Mouse (Mus musculus) neural tube, embryonic 12.5 days (tissue): Measurements from ENCODE around the gene Pard3. TPM values are rescaled to one million over a fixed set of nuclear protein-coding genes. Genes with fewer than 3 reads are reported as not detected.

Source experiments
- ATAC-seq: fragments of 200-750 bp; cut with Nextera tagmentation; 2 replicates; pipeline ENCODE4 v1.8.0; 2017; ENCODE audit warnings: low read depth, mild to moderate bottlenecking, moderate TSS enrichment, moderate library complexity; ENCODE audit not compliant: low FRiP score
- H3K27ac ChIP-seq: fragments of 300-500 bp; sonication (generic); 2 replicates; pipeline ENCODE4 v1.5.1; 2016
- H3K27me3 ChIP-seq: fragments of 300-500 bp; sonication (generic); replicated peaks from 2 replicates; pipeline ENCODE4 v1.6.1; 2016; ENCODE audit warnings: mild to moderate bottlenecking
- H3K36me3 ChIP-seq: fragments of 300-500 bp; sonication (generic); 2 replicates; pipeline ENCODE4 v1.6.1; 2016; ENCODE audit warnings: mild to moderate bottlenecking
- H3K4me1 ChIP-seq: fragments of 300-500 bp; sonication (generic); 2 replicates; pipeline ENCODE4 v1.6.1; 2016
- H3K4me2 ChIP-seq: fragments of 300-500 bp; sonication (generic); replicated peaks from 2 replicates; pipeline ENCODE4 v1.6.1; 2016; ENCODE audit warnings: mild to moderate bottlenecking
- H3K4me3 ChIP-seq: fragments of 300-500 bp; sonication (generic); 2 replicates; pipeline ENCODE4 v1.5.1; 2016
- H3K9ac ChIP-seq: fragments of 300-500 bp; sonication (generic); 2 replicates; pipeline ENCODE4 v1.6.1; 2016; ENCODE audit warnings: mild to moderate bottlenecking
- H3K9me3 ChIP-seq: fragments of 300-500 bp; sonication (generic); 2 replicates; pipeline ENCODE4 v1.6.1; 2016; ENCODE audit warnings: mild to moderate bottlenecking
- WGBS: fragments of 180-500 bp; shearing (Covaris S2); methylation state at CpG from one replicate; pipeline ENCODE4 v1.1.7; 2016; 5-methylcytosine and 5-hydroxymethylcytosine counted together
- polyA plus RNA-seq: library from polyadenylated mRNA; unstranded; fragments of >200 nt; fragmentation: Nextera tagmentation; extraction: Ambion mirVana; gene quantifications from 2 replicates; pipeline ENCODE4 v1.2.1, GENCODE M21; 2016

Pard3 gene
- polyA plus RNA-seq = 35.7 and 41.1 TPM in 2 replicates

DNA sequence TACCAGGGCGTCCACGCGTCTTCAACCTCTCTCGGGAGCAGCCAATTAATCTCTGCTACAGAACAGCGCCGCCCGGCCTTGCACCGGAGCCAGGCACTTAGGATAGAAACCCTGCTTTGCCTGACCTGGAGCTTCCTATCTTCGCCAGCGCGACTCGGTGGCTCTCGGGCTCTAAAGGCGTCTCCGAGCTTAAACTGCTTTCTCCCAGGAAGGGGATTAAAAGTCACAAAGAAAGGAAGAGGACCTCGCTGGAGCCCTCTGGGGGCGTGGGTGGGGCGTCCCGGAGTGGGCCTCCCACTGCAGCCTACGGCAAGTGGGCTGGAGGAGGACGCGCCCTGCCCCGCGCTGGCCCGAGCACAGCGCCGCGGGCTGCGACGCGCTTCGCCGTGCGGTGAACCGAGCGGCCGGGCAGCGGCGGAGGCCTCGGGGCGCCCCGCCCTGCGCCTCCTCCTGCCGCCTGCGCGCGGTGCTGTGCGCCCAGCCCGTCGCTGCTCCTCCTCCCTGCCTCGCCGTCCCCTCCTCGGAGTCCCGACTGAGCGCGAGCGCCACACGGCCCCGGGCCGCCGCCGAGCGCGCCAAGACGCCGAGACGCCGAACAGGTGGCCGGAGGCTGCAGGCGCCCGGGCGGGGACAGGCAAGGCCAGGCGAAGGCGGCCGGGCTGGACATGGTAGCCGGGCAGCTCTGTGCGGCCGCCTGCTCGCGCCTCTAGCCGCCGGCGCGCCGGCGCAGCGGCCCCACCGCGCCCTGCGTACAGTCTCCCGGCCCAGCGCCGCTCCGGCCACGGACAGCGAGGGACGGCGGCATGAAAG lies at the start of gene Pard3:
Gene Pard3 (plus strand): TSS at position 343 of the 810 bp plus-strand sequence.
- H3K9ac ChIP-seq = peak within 1 kb of the TSS; percentile 95
- no peaks in the 10 kb centered on the region for H3K9me3 ChIP-seq
- H3K36me3 ChIP-seq = no peaks in the 10 kb centered on the region
- H3K4me2 ChIP-seq = peak within 1 kb of the TSS; percentile 73
- H3K4me3 ChIP-seq = peak within 1 kb of the TSS; percentile 94
- peaks cover 28% of the 10 kb centered on the region for H3K4me1 ChIP-seq
- peak within 1 kb of the TSS; percentile 92 for H3K27ac ChIP-seq
- under 1% methylated on average over 97 of the region's 98 CpGs for WGBS
- H3K27me3 ChIP-seq = no peaks in the 10 kb centered on the region
- ATAC-seq = peak; percentile 90

DNA sequence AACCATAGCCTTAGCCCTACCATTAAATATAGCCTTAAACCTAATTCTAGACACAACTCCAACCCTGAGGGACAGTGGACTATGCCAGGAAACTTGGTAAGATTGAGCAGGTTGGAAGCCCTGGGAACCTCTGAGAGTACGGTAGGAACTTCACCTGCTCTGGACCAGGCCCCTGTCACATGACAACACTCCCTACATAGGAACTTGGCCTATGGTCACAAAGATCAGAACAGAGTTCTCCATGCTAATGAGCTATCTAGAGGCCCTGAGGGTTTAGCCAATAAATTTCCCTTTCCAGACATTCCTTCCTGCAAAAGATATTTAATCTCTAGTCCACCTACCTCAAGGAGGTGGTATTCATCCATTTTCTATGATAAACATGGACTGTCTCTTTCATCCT lies 41.9 kb upstream of the Pard3 start:
- no peak overlapping the region for H3K9ac ChIP-seq
- H3K27ac ChIP-seq = no peak overlapping the region
- H3K36me3 ChIP-seq = no peaks in the 10 kb centered on the region
- H3K27me3 ChIP-seq = no peaks in the 10 kb centered on the region
- no peak overlapping the region for H3K4me3 ChIP-seq
- H3K4me2 ChIP-seq = no peak overlapping the region
- H3K9me3 ChIP-seq = peaks cover 6% of the 10 kb centered on the region; the same call in 1 of the 2 replicates
- WGBS = 94% methylated on average over 1 of the region's 1 CpGs
- no peak for ATAC-seq
- H3K4me1 ChIP-seq = no peaks in the 10 kb centered on the region

DNA sequence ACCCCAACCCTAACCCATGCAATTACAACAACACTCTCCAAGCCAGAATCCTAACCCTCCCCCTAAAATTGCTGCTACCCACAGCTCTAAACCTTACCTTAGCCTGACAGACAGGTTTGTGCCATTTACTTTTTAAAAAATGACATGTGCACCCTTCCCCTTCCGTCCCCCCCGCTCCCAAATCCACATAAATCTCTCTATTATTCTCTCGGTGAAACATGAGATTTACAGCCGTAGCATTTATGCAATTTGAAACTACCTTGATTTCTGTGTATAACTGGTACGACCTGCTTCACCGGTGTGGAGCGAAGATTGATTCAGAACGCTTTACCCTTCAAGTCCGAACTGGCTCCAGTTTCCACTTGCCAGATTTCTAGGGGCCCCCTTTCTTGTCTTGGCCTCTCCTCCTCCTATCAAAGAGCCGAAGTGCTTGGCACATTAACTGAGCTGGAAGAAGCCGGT lies 38.4 kb upstream of the Pard3 start:
- Histone ChIP-seq H3K9me3 (no peaks in the 10 kb centered on the region), H3K27me3 (no peaks in the 10 kb centered on the region), H3K9ac (no peak overlapping the region), H3K4me1 (no peaks in the 10 kb centered on the region), H3K4me2 (no peak overlapping the region), H3K27ac (no peak overlapping the region), H3K36me3 (no peaks in the 10 kb centered on the region), H3K4me3 (no peak overlapping the region)
- WGBS = 72% methylated on average over 11 of the region's 11 CpGs
- no peak for ATAC-seq

DNA sequence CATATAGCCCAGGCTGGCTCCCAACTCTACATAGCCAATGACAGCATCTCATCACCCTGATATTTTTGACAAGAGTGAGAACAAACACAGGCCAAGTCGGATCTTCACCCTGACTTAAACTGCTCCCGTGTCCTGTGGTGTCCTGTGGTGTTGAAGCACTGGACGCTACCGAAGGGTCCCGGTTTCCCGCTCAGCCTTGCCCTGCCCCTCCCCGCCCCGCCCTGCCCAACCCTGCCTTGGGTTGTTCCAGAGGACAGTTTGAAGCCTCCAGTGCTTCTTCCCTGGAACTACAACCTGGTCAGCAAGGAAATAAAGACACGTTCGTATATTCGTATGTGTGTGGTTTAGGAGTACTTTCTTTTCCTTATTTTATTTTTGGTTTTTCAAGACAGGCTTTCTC lies 37.9 kb upstream of the Pard3 start:
- H3K36me3 ChIP-seq = no peaks in the 10 kb centered on the region
- no peaks in the 10 kb centered on the region for H3K27me3 ChIP-seq
- ATAC-seq = no peak
- no peaks in the 10 kb centered on the region for H3K4me1 ChIP-seq
- no peak overlapping the region for H3K4me3 ChIP-seq
- no peak overlapping the region for H3K27ac ChIP-seq
- H3K9me3 ChIP-seq = no peaks in the 10 kb centered on the region
- H3K9ac ChIP-seq = no peak overlapping the region
- 60% methylated on average over 11 of the region's 11 CpGs for WGBS
- no peak overlapping the region for H3K4me2 ChIP-seq

DNA sequence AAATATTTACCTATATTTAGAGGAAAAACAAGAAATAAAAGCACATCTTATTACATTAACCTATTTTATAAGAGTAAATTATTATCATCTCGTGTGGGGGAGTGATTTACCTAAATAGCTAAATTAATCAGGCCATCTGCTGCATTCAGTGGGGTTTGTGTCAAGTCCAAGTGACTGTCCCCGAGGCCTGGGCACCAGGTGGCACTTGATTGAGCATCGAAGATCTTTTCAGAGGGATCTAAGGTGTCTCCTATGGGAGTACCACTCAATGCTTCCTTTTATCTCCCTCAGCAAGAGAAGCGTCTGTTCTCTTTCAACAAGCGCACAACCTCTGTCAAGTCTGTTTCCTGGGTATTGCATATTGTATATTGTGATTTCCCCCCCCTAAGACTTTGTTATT lies 32.2 kb upstream of the Pard3 start:
- no peak for ATAC-seq
- WGBS = 49% methylated on average over 5 of the region's 5 CpGs
- H3K9me3 ChIP-seq = no peaks in the 10 kb centered on the region
- no peak overlapping the region for H3K9ac ChIP-seq
- no peaks in the 10 kb centered on the region for H3K4me1 ChIP-seq
- no peaks in the 10 kb centered on the region for H3K27me3 ChIP-seq
- H3K4me3 ChIP-seq = no peak overlapping the region
- no peak overlapping the region for H3K27ac ChIP-seq
- H3K4me2 ChIP-seq = no peak overlapping the region
- H3K36me3 ChIP-seq = no peaks in the 10 kb centered on the region

DNA sequence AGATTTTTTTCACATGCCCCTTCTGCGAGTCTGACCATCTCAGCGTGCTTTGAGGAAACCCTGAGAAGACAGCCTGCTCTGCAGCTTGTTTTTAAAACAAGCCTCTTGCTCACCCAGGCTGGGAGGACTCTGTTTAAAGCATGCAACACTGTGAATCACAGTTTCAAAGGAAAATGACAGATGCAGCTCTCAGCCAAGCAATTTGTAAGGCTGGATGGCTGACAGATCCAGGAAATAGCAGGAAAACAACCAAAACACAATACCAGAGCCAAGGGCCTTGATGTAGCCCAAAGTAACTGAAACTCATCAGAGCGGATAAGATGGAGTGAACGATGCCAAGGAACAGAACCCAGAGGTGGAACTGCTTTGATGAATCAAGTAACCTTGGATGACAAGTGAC lies 24.8 kb upstream of the Pard3 start:
- no peaks in the 10 kb centered on the region for H3K36me3 ChIP-seq
- no peaks in the 10 kb centered on the region for H3K27me3 ChIP-seq
- H3K9me3 ChIP-seq = no peaks in the 10 kb centered on the region
- WGBS = 79% methylated on average over 4 of the region's 4 CpGs
- H3K4me2 ChIP-seq = no peak overlapping the region
- H3K4me3 ChIP-seq = no peak overlapping the region
- no peak for ATAC-seq
- H3K27ac ChIP-seq = no peak overlapping the region
- H3K9ac ChIP-seq = no peak overlapping the region
- H3K4me1 ChIP-seq = no peaks in the 10 kb centered on the region

DNA sequence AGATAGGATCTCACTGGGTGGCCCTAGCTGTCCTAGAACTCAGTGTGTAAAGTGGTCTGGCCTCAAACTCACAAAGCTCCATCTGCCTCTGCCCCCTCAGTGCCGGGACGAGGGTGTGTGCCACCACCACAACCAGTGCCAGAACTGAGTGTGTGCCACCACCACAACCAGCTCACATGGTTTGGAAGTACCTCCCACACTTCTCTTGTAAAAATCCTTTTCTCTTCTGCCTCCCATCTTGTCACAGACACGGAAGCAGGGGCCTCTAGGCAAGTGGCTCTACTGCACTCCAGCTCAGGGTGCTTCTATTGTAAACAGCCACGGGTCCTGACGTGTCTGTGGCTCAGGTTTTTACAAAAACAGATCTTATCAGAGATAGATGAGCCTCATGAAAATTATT lies 13.7 kb upstream of the Pard3 start:
- Histone ChIP-seq H3K9me3 (no peaks in the 10 kb centered on the region), H3K9ac (no peak overlapping the region), H3K4me2 (no peak overlapping the region), H3K4me1 (no peaks in the 10 kb centered on the region), H3K27ac (no peak overlapping the region), H3K4me3 (no peak overlapping the region), H3K27me3 (no peaks in the 10 kb centered on the region), H3K36me3 (no peaks in the 10 kb centered on the region)
- no peak for ATAC-seq
- WGBS = 72% methylated on average over 5 of the region's 5 CpGs

DNA sequence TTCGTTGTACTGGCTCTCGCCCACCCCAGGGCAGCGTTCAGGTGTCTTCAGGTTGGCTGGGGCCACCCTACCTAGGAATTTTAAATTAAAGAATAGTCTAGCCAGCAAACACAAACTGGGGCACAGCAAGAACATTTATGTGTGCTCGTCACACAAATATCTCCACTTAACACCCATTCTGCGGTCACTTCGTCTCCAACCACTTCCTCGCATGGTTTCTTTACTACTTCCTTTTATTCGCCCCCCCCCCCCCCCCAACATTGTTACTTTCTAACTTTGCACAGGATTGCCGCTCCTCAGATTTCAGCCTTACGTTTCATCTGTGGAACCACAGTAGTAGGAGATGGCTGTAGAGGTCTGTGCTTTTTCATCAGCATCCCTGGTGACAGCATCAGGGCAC lies 11.6 kb upstream of the Pard3 start:
- Histone ChIP-seq H3K9ac (no peak overlapping the region), H3K9me3 (no peaks in the 10 kb centered on the region), H3K36me3 (no peaks in the 10 kb centered on the region), H3K4me3 (no peak overlapping the region), H3K27me3 (no peaks in the 10 kb centered on the region), H3K27ac (no peak overlapping the region), H3K4me1 (no peaks in the 10 kb centered on the region), H3K4me2 (no peak overlapping the region)
- 89% methylated on average over 10 of the region's 10 CpGs for WGBS
- ATAC-seq = no peak

DNA sequence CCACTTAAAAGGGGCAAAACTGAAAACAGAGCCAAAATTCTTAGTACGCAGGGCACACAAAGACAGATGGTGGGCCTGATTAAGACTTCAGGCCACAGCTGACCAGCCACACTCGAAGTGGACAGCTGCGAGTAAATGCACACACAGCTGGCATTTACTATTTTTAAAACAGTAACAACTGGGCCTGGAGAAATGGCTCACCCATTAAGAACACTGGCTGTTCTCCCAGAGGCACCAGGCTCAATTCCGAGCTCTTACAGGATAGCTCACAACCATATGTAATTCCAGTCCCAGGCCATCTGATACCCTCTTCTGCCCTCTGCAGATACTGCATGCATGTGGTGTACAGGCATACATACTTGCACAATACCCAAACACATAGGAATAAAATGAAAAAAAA lies 8.6 kb upstream of the Pard3 start:
- ATAC-seq = no peak
- H3K4me2 ChIP-seq = no peak overlapping the region
- no peaks in the 10 kb centered on the region for H3K36me3 ChIP-seq
- H3K27me3 ChIP-seq = no peaks in the 10 kb centered on the region
- H3K9me3 ChIP-seq = no peaks in the 10 kb centered on the region
- H3K4me3 ChIP-seq = no peak overlapping the region
- 72% methylated on average over 4 of the region's 4 CpGs for WGBS
- H3K4me1 ChIP-seq = no peaks in the 10 kb centered on the region
- no peak overlapping the region for H3K27ac ChIP-seq
- H3K9ac ChIP-seq = no peak overlapping the region

DNA sequence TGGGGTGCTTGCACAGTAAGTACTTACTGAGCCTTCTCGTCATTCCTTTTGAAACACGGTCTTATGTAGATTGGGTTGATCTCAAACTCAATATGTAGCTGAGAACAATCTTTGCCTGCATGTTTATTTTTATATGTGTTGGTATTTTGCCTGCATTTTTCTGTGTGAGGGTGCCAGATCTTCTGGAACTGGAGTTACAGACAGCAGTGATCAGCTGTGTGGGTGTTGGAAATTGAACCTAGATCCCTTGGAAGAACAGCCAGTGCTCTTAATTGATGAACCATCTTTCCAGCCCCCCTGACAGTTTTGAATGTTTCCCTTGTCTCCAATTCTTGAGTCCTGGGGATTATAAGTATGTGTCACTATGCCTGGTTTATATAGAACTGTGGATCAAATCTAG lies 4.9 kb upstream of the Pard3 start:
- no peak overlapping the region for H3K4me2 ChIP-seq
- no peak for ATAC-seq
- peaks cover 10% of the 10 kb centered on the region for H3K4me1 ChIP-seq
- H3K36me3 ChIP-seq = no peaks in the 10 kb centered on the region
- no peaks in the 10 kb centered on the region for H3K9me3 ChIP-seq
- no peak overlapping the region for H3K4me3 ChIP-seq
- WGBS = 90% methylated on average over 2 of the region's 2 CpGs
- no peak overlapping the region for H3K9ac ChIP-seq
- no peaks in the 10 kb centered on the region for H3K27me3 ChIP-seq
- no peak overlapping the region for H3K27ac ChIP-seq

DNA sequence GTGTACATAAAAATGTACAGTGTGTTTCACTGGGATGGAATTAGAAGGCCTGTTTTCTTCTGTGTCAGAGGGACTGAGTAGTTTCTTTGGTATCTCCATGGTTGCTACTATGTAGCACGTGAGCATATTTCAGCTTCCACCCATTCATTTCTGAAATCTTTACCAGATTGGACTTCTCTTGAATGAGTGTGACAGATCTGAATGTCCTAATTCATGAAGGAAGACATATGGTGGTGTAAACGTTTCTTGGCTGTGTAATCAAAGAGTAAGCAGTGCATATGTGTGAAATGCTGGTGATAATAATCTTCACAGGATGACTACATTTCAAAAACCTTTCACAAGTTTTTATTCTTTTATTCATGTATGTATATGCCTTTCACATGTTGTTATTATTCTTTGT lies 3.9 kb upstream of the Pard3 start:
- H3K27me3 ChIP-seq = no peaks in the 10 kb centered on the region
- WGBS = 54% methylated on average over 2 of the region's 2 CpGs
- H3K9ac ChIP-seq = no peak overlapping the region
- no peak overlapping the region for H3K4me2 ChIP-seq
- no peak overlapping the region for H3K4me3 ChIP-seq
- H3K9me3 ChIP-seq = no peaks in the 10 kb centered on the region
- ATAC-seq = no peak
- peaks cover 10% of the 10 kb centered on the region for H3K4me1 ChIP-seq
- no peaks in the 10 kb centered on the region for H3K36me3 ChIP-seq
- no peak overlapping the region for H3K27ac ChIP-seq

DNA sequence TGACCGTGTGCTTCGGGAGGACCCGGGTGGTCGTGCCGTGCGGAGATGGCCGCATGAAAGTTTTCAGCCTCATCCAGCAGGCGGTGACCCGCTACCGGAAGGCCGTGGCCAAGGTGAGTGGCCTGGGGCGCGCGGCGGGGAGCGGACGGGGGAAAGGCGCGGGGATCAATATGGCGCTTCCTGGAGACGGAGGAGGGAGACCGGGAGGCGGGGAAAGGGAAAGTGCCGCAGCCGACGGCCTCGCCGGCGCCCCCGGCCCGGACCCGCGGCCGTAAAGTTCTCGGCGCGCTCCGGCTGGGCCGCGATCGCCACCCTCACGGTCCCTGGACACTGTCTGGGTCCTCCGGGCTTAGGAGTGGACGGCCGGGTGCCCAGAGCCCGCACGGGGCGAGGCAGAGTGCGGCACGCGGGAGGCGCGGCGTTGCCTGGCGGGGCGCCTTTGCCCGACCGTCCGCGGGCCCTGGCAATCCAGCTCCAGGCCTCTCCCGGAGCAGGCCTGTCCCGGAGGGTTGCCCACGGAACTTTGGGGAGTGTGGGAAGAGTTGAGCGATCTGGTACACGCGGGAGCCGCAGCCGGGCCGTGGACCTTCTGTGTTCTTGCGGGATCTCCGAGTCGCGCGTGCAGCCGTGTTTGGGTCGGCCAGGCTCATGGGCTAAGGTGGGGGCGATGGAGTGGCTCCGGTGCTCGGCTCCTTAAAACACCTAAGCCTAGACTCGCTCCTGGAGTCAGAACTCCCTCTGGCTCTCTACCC lies 844 bp downstream of the Pard3 start:
- H3K4me2 ChIP-seq = peak overlapping the region; percentile 73
- H3K27me3 ChIP-seq = no peaks in the 10 kb centered on the region
- H3K9me3 ChIP-seq = no peaks in the 10 kb centered on the region
- peak overlapping the region; percentile 95 for H3K9ac ChIP-seq
- under 1% methylated on average over 80 of the region's 80 CpGs for WGBS
- H3K4me3 ChIP-seq = peak overlapping the region; percentile 94
- ATAC-seq = peak; percentile 69
- peaks cover 28% of the 10 kb centered on the region for H3K4me1 ChIP-seq
- no peaks in the 10 kb centered on the region for H3K36me3 ChIP-seq
- H3K27ac ChIP-seq = peak overlapping the region; percentile 92
